Mouse (Mus musculus) macrophage (primary cell): ENCODE data around the gene Caskin2. TPM values are rescaled to one million over a fixed set of nuclear protein-coding genes. Genes with fewer than 3 reads are reported as not detected.
"Not testable (repeated sequence)": the region's sequence is repeated elsewhere in the genome, so short reads cannot be mapped to it uniquely, and the experiment has no call there.

Source experiments
- H3K27ac ChIP-seq: fragments of 350-480 bp; formaldehyde crosslinking; 2 replicates; pipeline ENCODE4 v1.9.0; 2021
- H3K36me3 ChIP-seq: fragments of 350-480 bp; formaldehyde crosslinking; 2 replicates; pipeline ENCODE4 v1.9.0; 2021; ENCODE audit errors: inconsistent target
- H3K4me3 ChIP-seq: fragments of 350-480 bp; formaldehyde crosslinking; 2 replicates; pipeline ENCODE4 v1.9.0; 2021; ENCODE audit errors: inconsistent target
- H3K79me2 ChIP-seq: fragments of 350-480 bp; formaldehyde crosslinking; 2 replicates; pipeline ENCODE4 v1.9.0; 2021; ENCODE audit errors: inconsistent target
- WGBS: methylation state at CpG from one replicate; pipeline ENCODE4 v1.1.7; 2026; ENCODE audit warnings: inconsistent platforms; ENCODE audit not compliant: missing documents; 5-methylcytosine and 5-hydroxymethylcytosine counted together
- polyA plus RNA-seq: library from polyadenylated mRNA; stranded (reverse); fragments of 250-400 nt; gene quantifications from 3 replicates; pipeline ENCODE4 v1.2.4, GENCODE M21; 2018; ENCODE audit warnings: inconsistent platforms
- total RNA-seq, 78 experiments: library from RNA; depleted of rRNA; stranded (reverse); fragments of 250-400 nt; gene quantifications; 1 replicate in 9 of 78; 2 replicates in 24 of 78; 3 replicates in 43 of 78; 4 replicates in 2 of 78; pipeline ENCODE4 v1.2.4; 2018; ENCODE audit warnings: inconsistent platforms in 56 of 78

Gene Caskin2
- total RNA-seq (2018; cell fraction: chromatin; rRNA removed), result 1 to 10 TPM in 25 of 26 experiments, under 1 TPM in 1; 0.62 to 9.8 (median 3.5) TPM
- total RNA-seq (2018; cell fraction: cytosol; rRNA removed), result 1 to 10 TPM in 17 of 26 experiments, under 1 TPM in 9; 0.48 to 2.7 (median 1.1) TPM
- total RNA-seq (2018; cell fraction: nucleus; rRNA removed), result 1 to 10 TPM in 24 of 26 experiments, under 1 TPM in 2; 0.72 to 7.7 (median 1.8) TPM
- polyA plus RNA-seq, result 0.86 to 3.1 TPM (median 1.8 TPM) in 3 replicates

- Histone ChIP-seq H3K79me2 (no peaks in the 10 kb centered on the region; the same call in 1 of the 2 replicates), H3K36me3 (no peaks in the 10 kb centered on the region), H3K4me3 (peak within 1 kb of the TSS; percentile 48), H3K27ac (no peak within 1 kb of the TSS)
- WGBS, result 1% methylated on average over 39 of the region's 44 CpGs
Observed at GRCm38 (mm10) chr11:115813507-115814296, at the start of gene Caskin2. Gene Caskin2, minus strand, starts transcription at chr11:115813639.

- Histone ChIP-seq H3K4me3 (no peak overlapping the region), H3K27ac (no peak overlapping the region), H3K36me3 (no peaks in the 10 kb centered on the region), H3K79me2 (no peaks in the 10 kb centered on the region)
- 2% methylated on average over 73 of the region's 75 CpGs for WGBS
Observed at GRCm38 (mm10) chr11:115859143-115859945, 45.9 kb upstream of the Caskin2 start.

- no peaks in the 10 kb centered on the region for H3K36me3 ChIP-seq
- H3K27ac ChIP-seq, result no peak within 1 kb of the TSS
- no peak within 1 kb of the TSS for H3K4me3 ChIP-seq
- 12% methylated on average over 27 of the region's 27 CpGs for WGBS
- H3K79me2 ChIP-seq, result no peaks in the 10 kb centered on the region
Observed at GRCm38 (mm10) chr11:115858354-115858753, 44.9 kb upstream of the Caskin2 start, which contains the start of gene Myo15b. Gene Myo15b, plus strand, starts transcription at chr11:115858406.

- no peaks in the 10 kb centered on the region for H3K36me3 ChIP-seq
- H3K79me2 ChIP-seq, result no peaks in the 10 kb centered on the region
- H3K4me3 ChIP-seq, result no peak overlapping the region
- WGBS, result 83% methylated on average over 12 of the region's 13 CpGs
- H3K27ac ChIP-seq, result no peak overlapping the region
Observed at GRCm38 (mm10) chr11:115857936-115858335, 44.5 kb upstream of the Caskin2 start.

- not testable (repeated sequence) for H3K79me2 ChIP-seq, H3K36me3 ChIP-seq, H3K4me3 ChIP-seq, H3K27ac ChIP-seq
- 95% methylated on average over 4 of the region's 4 CpGs for WGBS
Observed at GRCm38 (mm10) chr11:115857146-115857545, 43.7 kb upstream of the Caskin2 start.

GRCm38 (mm10) chr11:115854674-115855073 lies 41.2 kb upstream of the Caskin2 start:
- Histone ChIP-seq H3K79me2 (no peaks in the 10 kb centered on the region), H3K4me3 (no peak overlapping the region), H3K27ac (no peak overlapping the region), H3K36me3 (no peaks in the 10 kb centered on the region)
- WGBS, result 93% methylated on average over 6 of the region's 6 CpGs

- Histone ChIP-seq H3K27ac (no peak overlapping the region), H3K79me2 (no peaks in the 10 kb centered on the region), H3K4me3 (no peak overlapping the region), H3K36me3 (peaks cover 4% of the 10 kb centered on the region; the same call in 1 of the 2 replicates)
- 100% methylated on average over 2 of the region's 2 CpGs for WGBS
Observed at GRCm38 (mm10) chr11:115845819-115846218, 32.4 kb upstream of the Caskin2 start.

- 71% methylated on average over 8 of the region's 8 CpGs for WGBS
- no peak overlapping the region for H3K27ac ChIP-seq
- peaks cover 4% of the 10 kb centered on the region; the same call in 1 of the 2 replicates for H3K36me3 ChIP-seq
- H3K4me3 ChIP-seq, result no peak overlapping the region
- H3K79me2 ChIP-seq, result no peaks in the 10 kb centered on the region
Observed at GRCm38 (mm10) chr11:115844240-115844639, 30.8 kb upstream of the Caskin2 start.

GRCm38 (mm10) chr11:115843891-115844239 lies 30.4 kb upstream of the Caskin2 start:
- peaks cover 4% of the 10 kb centered on the region; the same call in 1 of the 2 replicates for H3K36me3 ChIP-seq
- no peak overlapping the region for H3K4me3 ChIP-seq
- no peak overlapping the region for H3K27ac ChIP-seq
- 94% methylated on average over 5 of the region's 5 CpGs for whole genome bisulfite sequencing
- no peaks in the 10 kb centered on the region for H3K79me2 ChIP-seq

GRCm38 (mm10) chr11:115843141-115843890 lies 29.9 kb upstream of the Caskin2 start:
- no peak overlapping the region for H3K27ac ChIP-seq
- no peaks in the 10 kb centered on the region for H3K79me2 ChIP-seq
- peaks cover 4% of the 10 kb centered on the region; the same call in 1 of the 2 replicates for H3K36me3 ChIP-seq
- WGBS, result 97% methylated on average over 10 of the region's 14 CpGs
- H3K4me3 ChIP-seq, result no peak overlapping the region

GRCm38 (mm10) chr11:115841961-115842550 lies 28.6 kb upstream of the Caskin2 start:
- Histone ChIP-seq H3K4me3 (no peak overlapping the region), H3K79me2 (no peaks in the 10 kb centered on the region)
- whole genome bisulfite sequencing, result 96% methylated on average over 6 of the region's 6 CpGs

GRCm38 (mm10) chr11:115841044-115841443 lies 27.6 kb upstream of the Caskin2 start:
- H3K79me2 ChIP-seq, result no peaks in the 10 kb centered on the region
- 92% methylated on average over 6 of the region's 6 CpGs for whole genome bisulfite sequencing
- peaks cover 4% of the 10 kb centered on the region; the same call in 1 of the 2 replicates for H3K36me3 ChIP-seq
- H3K27ac ChIP-seq, result no peak overlapping the region
- no peak overlapping the region for H3K4me3 ChIP-seq

More at GRCm38 (mm10) chr11:115841961-115842550, 28.6 kb upstream of the Caskin2 start:
- peaks cover 4% of the 10 kb centered on the region; the same call in 1 of the 2 replicates for H3K36me3 ChIP-seq
- no peak overlapping the region for H3K27ac ChIP-seq

GRCm38 (mm10) chr11:115839732-115840131 lies 26.3 kb upstream of the Caskin2 start:
- Histone ChIP-seq H3K36me3 (no peaks in the 10 kb centered on the region; the same call in 1 of the 2 replicates), H3K27ac (no peak overlapping the region)
- WGBS, result 72% methylated on average over 3 of the region's 3 CpGs

More at GRCm38 (mm10) chr11:115839732-115840131, 26.3 kb upstream of the Caskin2 start:
- Histone ChIP-seq H3K79me2 (no peaks in the 10 kb centered on the region), H3K4me3 (no peak overlapping the region)
